Mouse (Mus musculus): ENCODE data around the gene Mex3d.

- TF ChIP-seq ZNF384 (IDR thresholded peaks at IDR 0.05; ENCODE audit: low read depth, low read length) (no peak), POLR2A (IDR thresholded peaks at IDR 0.05; ENCODE audit: control insufficient read depth in 1 of 2, insufficient read depth in 1 of 2, low read depth in 1 of 2, low read length in 2 of 2, poor library complexity in 1 of 2) (no peak), ZKSCAN1 (IDR thresholded peaks at IDR 0.05; ENCODE audit: low read depth, low read length) (no peak), POLR2AphosphoS2 (IDR thresholded peaks at IDR 0.05; ENCODE audit: low read length) (no peak), CTCF (IDR thresholded peaks at IDR 0.05 in 2 of 3, conservative IDR thresholded peaks at IDR 0.05 in 1 of 3; ENCODE audit: control insufficient read depth in 1 of 3, insufficient read depth in 1 of 3, low read depth in 2 of 3, low read length in 3 of 3, poor library complexity in 1 of 3, severe bottlenecking in 1 of 3) (no peak), EP300 (IDR thresholded peaks at IDR 0.05; ENCODE audit: low read depth in 1 of 2, low read length in 2 of 2) (no peak), USF1 (IDR thresholded peaks at IDR 0.05; ENCODE audit: low read depth, low read length) (no peak), KAT2A (conservative IDR thresholded peaks at IDR 0.05; ENCODE audit: low read depth, low read length) (no peak), JUND (IDR thresholded peaks at IDR 0.05; ENCODE audit: low read depth, low read length) (no peak), TAL1 (IDR thresholded peaks at IDR 0.05; ENCODE audit: low read length) (no peak), MAFK (IDR thresholded peaks at IDR 0.05; ENCODE audit: borderline replicate concordance, low read depth, low read length) (no peak), HCFC1 (IDR thresholded peaks at IDR 0.05; ENCODE audit: low read depth, low read length) (no peak), ELF1 (IDR thresholded peaks at IDR 0.05; ENCODE audit: low read depth, low read length) (no peak)
Observed at GRCm38 (mm10) chr10:80430375-80430980, 43.0 kb upstream of the Mex3d start.
